Mouse (Mus musculus) Patski (cell line): ENCODE results near the gene Ap2m1. TPM values are rescaled to one million over a fixed set of nuclear protein-coding genes. Genes with fewer than 3 reads are reported as not detected.

Source experiments
- ATAC-seq: fragments of 100-300 bp; one replicate; pipeline ENCODE4 v1.8.0; 2021
- CTCF ChIA-PET: fragments of 350-600 bp; sonication (Branson Sonifier 250); formaldehyde crosslinking; loops from one replicate; lab custom pipeline; 2022; ENCODE audit warnings: inconsistent platforms; lab: Charles Lee
- POLR2A ChIA-PET: fragments of 350-600 bp; sonication (Branson Sonifier 250); formaldehyde crosslinking; loops from one replicate; lab custom pipeline; 2022; ENCODE audit warnings: antibody characterized with exemption, inconsistent platforms; lab: Charles Lee
- DNase-seq: peaks from one replicate; pipeline ENCODE4 v3.0.0-alpha.2; 2011; ENCODE audit warnings: low read depth, low spot score
- H3K27me3 ChIP-seq: fragments of 371-371 bp; one replicate; pipeline ENCODE4 v1.5.1; 2021
- CTCF ChIP-seq: fragments of 100-300 bp; IDR thresholded peaks from one replicate; pipeline ENCODE4 v1.5.1; 2021
- in situ Hi-C: fragments of 300-500 bp; cut with MboI; formaldehyde crosslinking; loops from 3 replicates; pipeline ENCODE4 v1.11.1; 2018; ENCODE audit warnings: low pct_unique_long_range_greater_than_20kb, mixed read lengths
- polyA plus RNA-seq: library from polyadenylated mRNA; unstranded; gene quantifications from one replicate; pipeline ENCODE4 v1.2.3, GENCODE M21; 2021

Gene Ap2m1
- polyA plus RNA-seq, 1 experiment from 2014 or later, result 707 TPM

DNA sequence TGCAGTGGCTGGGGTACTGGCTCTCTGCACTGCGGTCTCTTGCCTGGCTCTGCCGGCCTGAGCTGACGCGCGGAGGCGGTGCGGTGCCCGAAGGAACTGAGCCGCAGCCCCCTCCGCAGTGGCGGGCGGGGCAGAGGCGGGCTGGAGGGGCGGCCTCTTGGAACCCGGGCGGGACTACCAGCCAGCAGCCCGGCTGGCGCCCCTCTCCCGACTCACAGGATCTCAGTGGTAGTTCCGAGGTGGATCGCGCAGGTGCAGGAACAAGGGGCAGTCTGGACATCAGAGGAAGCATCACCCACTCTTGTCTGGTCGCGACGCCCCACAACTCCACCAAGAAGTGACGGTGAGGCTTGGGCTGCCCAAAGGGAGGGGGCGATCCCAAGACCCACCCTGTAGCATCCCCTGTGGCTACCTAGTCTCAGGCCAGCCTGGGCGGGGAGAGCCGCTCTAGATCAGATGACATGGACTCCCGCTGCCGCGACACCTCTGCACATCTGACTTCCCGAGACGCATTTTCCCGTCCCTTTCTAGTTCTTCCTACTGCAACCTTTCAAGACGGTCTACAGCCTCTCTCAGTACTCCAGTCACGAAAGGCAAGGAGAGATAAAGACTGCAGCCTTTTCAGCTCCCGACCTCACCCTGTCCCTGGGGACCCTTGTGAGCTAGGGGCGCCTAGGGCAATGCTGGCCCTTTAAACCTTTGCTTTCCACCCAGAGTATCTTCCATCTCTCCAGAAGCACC lies 54.8 kb downstream of the Ap2m1 start:
- peaks cover 62% of the 10 kb centered on the region for H3K27me3 ChIP-seq
- no peak for TF ChIP-seq CTCF
- in situ Hi-C loops, result no loop called here
- ChIA-PET CTCF (no interaction called here), POLR2A (interaction anchor here (0.6 kb wide), 1 partner anchor 28 kb away, joined by 3 read pairs; no protein-coding TSS in a partner anchor)
- peak; percentile 60 for ATAC-seq
- DNase-seq, result no peak

DNA sequence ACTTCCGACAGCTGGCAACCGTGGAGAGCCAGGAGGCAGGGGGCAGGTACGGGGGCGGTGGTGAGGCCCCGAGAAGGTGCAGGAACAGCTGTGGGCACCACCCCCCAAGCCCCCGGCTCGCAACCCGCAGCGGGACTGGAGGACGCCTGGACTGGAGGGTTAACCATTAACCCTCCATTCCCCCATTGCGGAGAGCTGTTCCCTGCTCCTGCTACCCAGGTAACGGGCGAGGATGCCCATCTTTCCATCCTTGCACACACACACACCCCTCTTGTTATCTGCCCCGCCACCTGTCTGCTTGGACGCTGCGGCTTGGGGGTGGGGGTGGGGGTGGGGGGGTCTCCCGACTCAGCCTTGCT lies 55.4 kb downstream of the Ap2m1 start:
- POLR2A ChIA-PET, result interaction anchor here (0.6 kb wide), 1 partner anchor 28 kb away, joined by 3 read pairs; no protein-coding TSS in a partner anchor
- ATAC-seq (no peak), DNase-seq (no peak)
- CTCF ChIA-PET, result no interaction called here
- TF ChIP-seq CTCF, result no peak
- in situ Hi-C loops, result no loop called here
- peaks cover 59% of the 10 kb centered on the region for H3K27me3 ChIP-seq

DNA sequence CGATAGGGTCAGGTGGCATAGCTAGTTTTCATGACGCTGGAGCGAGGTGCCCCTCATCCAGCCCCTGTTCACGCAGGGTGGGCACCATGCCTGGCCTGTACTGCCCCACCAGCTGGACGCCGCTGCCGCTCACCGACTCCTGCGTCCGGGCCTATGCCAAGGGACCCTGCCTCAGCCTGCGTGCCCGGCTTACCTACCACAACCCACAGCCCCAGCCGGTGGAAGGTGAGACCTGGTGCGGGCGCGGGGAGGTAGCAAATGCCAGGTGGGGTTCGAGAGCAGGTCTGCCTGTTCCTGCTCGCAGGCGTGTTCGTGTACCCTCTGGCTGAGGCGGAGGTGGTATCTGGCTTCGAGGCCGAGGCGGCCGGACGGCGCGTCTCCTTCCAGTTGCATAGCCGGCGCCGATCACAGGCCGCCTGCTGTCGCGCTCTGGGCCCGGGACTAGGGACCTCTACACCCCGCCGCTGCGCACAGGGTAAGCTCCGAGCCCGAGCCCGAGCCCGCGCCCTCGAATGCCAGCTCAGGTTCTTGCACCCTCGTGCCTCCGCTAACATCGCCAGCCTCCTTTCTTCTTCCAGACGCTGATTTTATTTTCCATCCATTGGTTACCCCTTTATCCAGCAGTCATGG lies 55.9 kb downstream of the Ap2m1 start:
- ChIA-PET CTCF (no interaction called here), POLR2A (interaction anchor here (0.6 to 1.0 kb wide), 2 partner anchors 9 to 29 kb away, joined by 3 read pairs; no protein-coding TSS in a partner anchor)
- TF ChIP-seq CTCF, result no peak
- in situ Hi-C loops, result no loop called here
- H3K27me3 ChIP-seq, result peaks cover 60% of the 10 kb centered on the region
- ATAC-seq, result no peak
- no peak for DNase-seq

Other genes starting within 250 kb of the Ap2m1 start
- 64.4 TPM for gene Parl, start 233.1 kb upstream of the Ap2m1 start, polyA plus RNA-seq
- gene Cyp2ab1, start 210.1 kb upstream of the Ap2m1 start, polyA plus RNA-seq, result 0.09 TPM
- gene Abcc5, start 109.1 kb upstream of the Ap2m1 start, polyA plus RNA-seq, result 60.2 TPM
- gene Eif2b5, start 36.7 kb upstream of the Ap2m1 start, polyA plus RNA-seq, result 82.8 TPM
- gene Dvl3, start 18.5 kb upstream of the Ap2m1 start, polyA plus RNA-seq, result 52.8 TPM
- 61.5 TPM for gene Abcf3, start 13.1 kb downstream of the Ap2m1 start, polyA plus RNA-seq
- 0.55 TPM for gene Vwa5b2, start 54.0 kb downstream of the Ap2m1 start, polyA plus RNA-seq
- 8.6 TPM for gene Eef1akmt4, start 76.1 kb downstream of the Ap2m1 start, polyA plus RNA-seq
- 0.03 TPM for gene Gm49333, start 76.1 kb downstream of the Ap2m1 start, polyA plus RNA-seq
- gene Alg3, start 76.3 kb downstream of the Ap2m1 start, polyA plus RNA-seq, result 21.5 TPM
- gene Camk2n2, start 85.8 kb downstream of the Ap2m1 start, polyA plus RNA-seq, result 11.5 TPM
- gene Ece2, start 94.3 kb downstream of the Ap2m1 start, polyA plus RNA-seq, result 0.12 TPM
- 289 TPM for gene Psmd2, start 116.2 kb downstream of the Ap2m1 start, polyA plus RNA-seq
- gene Eif4g1, start 132.8 kb downstream of the Ap2m1 start, polyA plus RNA-seq, result 336 TPM
- gene Fam131a, start 157.8 kb downstream of the Ap2m1 start, polyA plus RNA-seq, result 0.69 TPM
- 38.4 TPM for gene Polr2h, start 182.2 kb downstream of the Ap2m1 start, polyA plus RNA-seq
- gene Clcn2, start 182.3 kb downstream of the Ap2m1 start, polyA plus RNA-seq, result 14.3 TPM
- gene Chrd, start 197.6 kb downstream of the Ap2m1 start, polyA plus RNA-seq, result 1.8 TPM
- 0.18 TPM for gene Thpo, start 199.0 kb downstream of the Ap2m1 start, polyA plus RNA-seq